Mouse (Mus musculus) brain, embryonic 14.5 days (tissue): ENCODE measurements around the gene Hes1.

Source experiments
- CTCF ChIP-seq: fragments of 200-500 bp; IDR thresholded peaks from 2 replicates; pipeline ENCODE4 v1.5.1; 2012; ENCODE audit warnings: inconsistent platforms, mild to moderate bottlenecking, moderate library complexity, borderline replicate concordance; ENCODE audit not compliant: insufficient read depth, insufficient read length; ENCODE audit errors: extremely low read depth
- POLR2A ChIP-seq: fragments of 200-500 bp; IDR thresholded peaks from 2 replicates; pipeline ENCODE4 v1.6.1; 2012; ENCODE audit warnings: mild to moderate bottlenecking, inconsistent platforms, borderline replicate concordance; ENCODE audit not compliant: poor library complexity, insufficient read depth, insufficient read length, severe bottlenecking; ENCODE audit errors: extremely low read depth

DNA sequence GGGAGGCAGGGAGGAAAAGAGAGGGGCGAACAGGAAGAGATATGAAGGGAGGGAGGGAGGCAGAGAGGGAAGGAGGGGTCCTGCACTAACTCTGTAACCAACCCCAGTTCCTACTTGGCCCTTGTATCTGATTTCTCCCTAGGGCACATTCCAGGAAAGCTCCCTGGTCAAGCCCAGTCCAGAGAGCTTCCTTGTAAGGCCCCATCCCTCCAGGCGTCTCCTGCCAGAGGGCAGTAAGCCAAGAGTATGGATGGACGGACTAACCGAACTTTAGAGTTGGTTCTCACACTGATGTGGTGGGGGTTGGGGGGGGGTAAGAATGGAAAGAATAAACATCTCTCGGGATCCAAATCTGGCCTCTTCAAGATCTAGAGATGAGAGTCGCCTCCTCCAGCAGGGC is 29.7 kb upstream of the Hes1 start:
- TF ChIP-seq CTCF: no peak
- no peak for TF ChIP-seq POLR2A
